Mouse (Mus musculus) testis, adult 2 months (tissue): Measurements from ENCODE around the gene Pigt.

ENCODE experiments used
- CTCF ChIP-seq: fragments of 200-500 bp; IDR thresholded peaks from 2 replicates; pipeline ENCODE4 v1.5.1; 2012; ENCODE audit warnings: low read depth, mild to moderate bottlenecking, inconsistent platforms, low read length, moderate library complexity; ENCODE audit not compliant: control insufficient read depth, insufficient read depth, insufficient replicate concordance
- POLR2A ChIP-seq: fragments of 200-500 bp; IDR thresholded peaks from 2 replicates; pipeline ENCODE4 v1.6.1; 2012; ENCODE audit warnings: low read depth, mild to moderate bottlenecking, inconsistent platforms, low read length, moderate library complexity; ENCODE audit not compliant: control insufficient read depth

DNA sequence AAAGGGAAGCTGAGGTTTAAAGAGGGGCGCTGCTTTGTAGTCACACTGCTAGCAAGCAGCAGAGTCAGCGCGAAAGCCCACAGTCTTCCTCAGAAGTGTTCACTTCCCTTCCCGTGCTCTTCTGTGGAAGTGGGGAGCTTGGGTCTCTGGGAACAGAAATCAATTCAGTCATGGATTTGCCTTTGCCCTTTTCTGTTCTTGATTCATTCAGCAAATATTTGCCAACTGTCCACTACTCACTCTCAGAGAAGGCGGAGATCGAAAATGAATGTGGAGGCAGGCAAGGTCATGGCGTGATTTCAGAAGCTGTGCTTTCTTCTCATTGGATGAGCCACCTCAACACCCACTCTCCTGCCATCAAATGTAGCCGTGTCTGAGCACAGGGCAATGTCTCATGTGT, 38.8 kb upstream of the Pigt start:
- TF ChIP-seq CTCF (no peak), POLR2A (no peak)
